Mouse (Mus musculus) large intestine, adult 2 months (tissue): ENCODE measurements around the gene Tnfrsf13c. TPM values are rescaled to one million over a fixed set of nuclear protein-coding genes. Genes with fewer than 3 reads are reported as not detected.

Source experiments
- DNase-seq: peaks from one replicate; pipeline ENCODE4 v3.0.0-alpha.2; 2012; ENCODE audit warnings: low read depth, low spot score
- WGBS: fragments of 180-500 bp; shearing (Covaris S2); methylation state at CpG from one replicate; pipeline ENCODE4 v1.1.7; 2018; 5-methylcytosine and 5-hydroxymethylcytosine counted together
- polyA plus RNA-seq: library from polyadenylated mRNA; depleted of rRNA; stranded (reverse); fragments of >200 nt; gene quantifications from 2 replicates; pipeline ENCODE4 v1.2.3, GENCODE M21; 2012

The Tnfrsf13c gene
- polyA plus RNA-seq, 1 experiment = 10.2 TPM

- DNase-seq = no peak
- WGBS = 57% methylated on average over 11 of the region's 11 CpGs
Measured at GRCm38 (mm10) chr15:82231591-82232378, 7.6 kb upstream of the Tnfrsf13c start.

- no peak for DNase-seq
- WGBS = 57% methylated on average over 4 of the region's 4 CpGs
Measured at GRCm38 (mm10) chr15:82231100-82231499, 6.9 kb upstream of the Tnfrsf13c start.

- WGBS = 77% methylated on average over 6 of the region's 6 CpGs
- no peak for DNase-seq
Measured at GRCm38 (mm10) chr15:82230098-82230611, 6.0 kb upstream of the Tnfrsf13c start.

GRCm38 (mm10) chr15:82229542-82230045, 5.4 kb upstream of the Tnfrsf13c start:
- 39% methylated on average over 11 of the region's 11 CpGs for WGBS

GRCm38 (mm10) chr15:82225769-82226168, 1.6 kb upstream of the Tnfrsf13c start:
- 90% methylated on average over 5 of the region's 5 CpGs for WGBS
- no peak for DNase-seq

More at GRCm38 (mm10) chr15:82229542-82230045, 5.4 kb upstream of the Tnfrsf13c start:
- no peak for DNase-seq

- no peak for DNase-seq
- WGBS = 37% methylated on average over 7 of the region's 7 CpGs
Measured at GRCm38 (mm10) chr15:82224602-82225215, 540 bp upstream of the Tnfrsf13c start.

GRCm38 (mm10) chr15:82223251-82223650, 918 bp downstream of the Tnfrsf13c start:
- WGBS = 28% methylated on average over 7 of the region's 7 CpGs
- DNase-seq = no peak

GRCm38 (mm10) chr15:82221104-82221860, 2.9 kb downstream of the Tnfrsf13c start:
- 75% methylated on average over 14 of the region's 14 CpGs for WGBS
- DNase-seq = no peak

GRCm38 (mm10) chr15:82220003-82220675, 4.0 kb downstream of the Tnfrsf13c start:
- DNase-seq = no peak

GRCm38 (mm10) chr15:82218778-82219666, 5.1 kb downstream of the Tnfrsf13c start:
- no peak for DNase-seq
- WGBS = 70% methylated on average over 26 of the region's 26 CpGs

More at GRCm38 (mm10) chr15:82220003-82220675, 4.0 kb downstream of the Tnfrsf13c start:
- 76% methylated on average over 11 of the region's 12 CpGs for WGBS

GRCm38 (mm10) chr15:82217980-82218379, 6.2 kb downstream of the Tnfrsf13c start:
- DNase-seq = no peak
- WGBS = 35% methylated on average over 9 of the region's 9 CpGs

GRCm38 (mm10) chr15:82217039-82217438, 7.1 kb downstream of the Tnfrsf13c start:
- 42% methylated on average over 7 of the region's 7 CpGs for WGBS
- no peak for DNase-seq

- DNase-seq = no peak
- WGBS = 59% methylated on average over 20 of the region's 20 CpGs
Measured at GRCm38 (mm10) chr15:82216142-82216827, 7.9 kb downstream of the Tnfrsf13c start.

GRCm38 (mm10) chr15:82215332-82216046, 8.7 kb downstream of the Tnfrsf13c start:
- WGBS = 37% methylated on average over 11 of the region's 11 CpGs

GRCm38 (mm10) chr15:82213222-82213621, 10.9 kb downstream of the Tnfrsf13c start:
- no peak for DNase-seq
- 34% methylated on average over 4 of the region's 4 CpGs for WGBS

More at GRCm38 (mm10) chr15:82215332-82216046, 8.7 kb downstream of the Tnfrsf13c start:
- DNase-seq = no peak

- 1% methylated on average over 29 of the region's 34 CpGs for WGBS
- no peak for DNase-seq
Measured at GRCm38 (mm10) chr15:82212752-82213063, 11.5 kb downstream of the Tnfrsf13c start, which contains the start of gene Shisa8. Shisa8 (minus strand) TSS chr15:82212815.
